Mouse (Mus musculus) heart, postnatal 36 days (tissue): ENCODE results near the gene Dbi. TPM values are rescaled to one million over a fixed set of nuclear protein-coding genes. Genes with fewer than 3 reads are reported as not detected.

Source experiments
- total RNA-seq, 2 experiments: library from RNA; stranded (reverse); gene quantifications; 2 replicates each; pipeline ENCODE4 v1.2.3; 2021

Dbi gene
- total RNA-seq, 2 experiments from 2014 or later: 268 to 306 TPM

Other genes with a start within 250 kb of the Dbi start
- 1 to 10 TPM; 9.6 to 10.0 TPM for gene Tmem177, start 207.9 kb downstream of the Dbi start, total RNA-seq
- not detected for gene Cfap221, start 123.8 kb downstream of the Dbi start, total RNA-seq
- not detected for gene Sctr, start 114.2 kb downstream of the Dbi start, total RNA-seq
- gene Tmem37, start 47.0 kb downstream of the Dbi start, total RNA-seq: 1 to 10 TPM; 5.4 to 8.8 TPM
- gene 3110009E18Rik, start 109 bp upstream of the Dbi start, total RNA-seq: 1 to 10 TPM; 4.3 to 7.5 TPM
- 10 to 100 TPM; 26.4 to 27.9 TPM for gene Steap3, start 151.6 kb upstream of the Dbi start, total RNA-seq
- not detected for gene C1ql2, start 219.5 kb upstream of the Dbi start, total RNA-seq